Mouse (Mus musculus) MEL (cell line): Measurements from ENCODE around the gene Mitf.

Source experiments
- CTCF ChIP-seq, 3 experiments: IDR thresholded peaks in 2 of 3; conservative IDR thresholded peaks in 1 of 3; 2 replicates each; pipeline ENCODE4 v1.5.1; 2011 to 2012; ENCODE audit warnings: low read length in 3 of 3, low read depth in 2 of 3, mild to moderate bottlenecking in 2 of 3, improper control_type of control experiment in 1 of 3, inconsistent platforms in 1 of 3, mixed read lengths in 1 of 3, moderate library complexity in 1 of 3; ENCODE audit not compliant: control insufficient read depth in 1 of 3, insufficient read depth in 1 of 3, poor library complexity in 1 of 3, severe bottlenecking in 1 of 3
- GABPA ChIP-seq: IDR thresholded peaks from 2 replicates; pipeline ENCODE4 v1.6.1; 2012; ENCODE audit warnings: low read depth, mild to moderate bottlenecking, inconsistent platforms, low read length, improper control_type of control experiment, moderate library complexity
- GATA1 ChIP-seq: IDR thresholded peaks from 2 replicates; pipeline ENCODE4 v1.6.1; 2011; ENCODE audit warnings: low read depth, low read length, improper control_type of control experiment
- MXI1 ChIP-seq: IDR thresholded peaks from 2 replicates; pipeline ENCODE4 v1.6.1; 2011; ENCODE audit warnings: mild to moderate bottlenecking, low read depth, low read length, improper control_type of control experiment

GRCm38 (mm10) chr6:98047741-98048140 is 240.9 kb downstream of the Mitf start:
- TF ChIP-seq CTCF (IDR thresholded peaks at IDR 0.05 in 2 of 3, conservative IDR thresholded peaks at IDR 0.05 in 1 of 3; ENCODE audit: control insufficient read depth in 1 of 3, insufficient read depth in 1 of 3, low read depth in 2 of 3, low read length in 3 of 3, poor library complexity in 1 of 3, severe bottlenecking in 1 of 3) (no peak), GATA1 (no peak), GABPA (no peak), MXI1 (no peak)
